Mouse (Mus musculus): ENCODE data around the gene Igfbp4.

- TF ChIP-seq CTCF (IDR thresholded peaks at IDR 0.05; ENCODE audit: low read depth) (no peak), EP300 (optimal IDR thresholded peaks at IDR 0.05) (no peak)
Observed at GRCm38 (mm10) chr11:98997659-98998058, 43.4 kb upstream of the Igfbp4 start.

Data from stomach, postnatal 0 days (tissue).